Mouse (Mus musculus): ENCODE measurements around the gene Pcmt1. TPM values are rescaled to one million over a fixed set of nuclear protein-coding genes. Genes with fewer than 3 reads are reported as not detected.
"Not testable (repeated sequence)": the region's sequence is repeated elsewhere in the genome, so short reads cannot be mapped to it uniquely, and the experiment has no call there.

The Pcmt1 gene
- polyA plus RNA-seq, 1 experiment from 2014 or later, result 209 TPM

GRCm38 (mm10) chr10:7623861-7624518 lies 56.9 kb downstream of the Pcmt1 start:
- H3K36me3 ChIP-seq (ENCODE audit: control insufficient read depth, insufficient read depth, low read length), result peaks cover 6% of the 10 kb centered on the region
- H3K4me3 ChIP-seq (ENCODE audit: low read length), result no peak overlapping the region
- no peak for ATAC-seq
- no peaks in the 10 kb centered on the region for H3K4me1 ChIP-seq (ENCODE audit: control insufficient read depth, insufficient read depth, low read depth, low read length)
- H3K27ac ChIP-seq (ENCODE audit: low read depth, low read length), result no peak overlapping the region
- no peak overlapping the region for H3K4me2 ChIP-seq (ENCODE audit: low read length)
- no peak overlapping the region for H3K9ac ChIP-seq (ENCODE audit: low read depth, low read length)
- H3K9me3 ChIP-seq (ENCODE audit: control insufficient read depth, low read length), result no peaks in the 10 kb centered on the region
- H3K27me3 ChIP-seq (replicated peaks; ENCODE audit: control insufficient read depth, insufficient read depth, low read length), result no peaks in the 10 kb centered on the region
- WGBS, result 92% methylated on average over 3 of the region's 3 CpGs

- Histone ChIP-seq H3K36me3 (ENCODE audit: control insufficient read depth, insufficient read depth, low read length) (peaks cover 3% of the 10 kb centered on the region), H3K27me3 (replicated peaks; ENCODE audit: control insufficient read depth, insufficient read depth, low read length) (no peaks in the 10 kb centered on the region), H3K9me3 (ENCODE audit: control insufficient read depth, low read length) (no peaks in the 10 kb centered on the region), H3K4me3 (ENCODE audit: low read length) (no peak overlapping the region), H3K4me2 (ENCODE audit: low read length) (no peak overlapping the region), H3K27ac (ENCODE audit: low read depth, low read length) (no peak overlapping the region), H3K4me1 (ENCODE audit: control insufficient read depth, insufficient read depth, low read depth, low read length) (no peaks in the 10 kb centered on the region), H3K9ac (ENCODE audit: low read depth, low read length) (no peak overlapping the region)
- 89% methylated on average over 3 of the region's 3 CpGs for WGBS
- no peak for ATAC-seq
Measured at GRCm38 (mm10) chr10:7622378-7622777, 58.6 kb downstream of the Pcmt1 start.

GRCm38 (mm10) chr10:7620723-7621122 lies 60.2 kb downstream of the Pcmt1 start:
- H3K9me3 ChIP-seq (ENCODE audit: control insufficient read depth, low read length), result no peaks in the 10 kb centered on the region
- 62% methylated on average over 5 of the region's 5 CpGs for WGBS

GRCm38 (mm10) chr10:7619821-7620241 lies 61.1 kb downstream of the Pcmt1 start:
- no peak overlapping the region for H3K9ac ChIP-seq (ENCODE audit: low read depth, low read length)
- H3K27me3 ChIP-seq (replicated peaks; ENCODE audit: control insufficient read depth, insufficient read depth, low read length), result no peaks in the 10 kb centered on the region
- H3K9me3 ChIP-seq (ENCODE audit: control insufficient read depth, low read length), result peaks cover 2% of the 10 kb centered on the region
- 74% methylated on average over 5 of the region's 5 CpGs for WGBS
- H3K4me2 ChIP-seq (ENCODE audit: low read length), result no peak overlapping the region
- H3K4me3 ChIP-seq (ENCODE audit: low read length), result no peak overlapping the region
- H3K27ac ChIP-seq (ENCODE audit: low read depth, low read length), result no peak overlapping the region
- no peak for ATAC-seq
- no peaks in the 10 kb centered on the region for H3K4me1 ChIP-seq (ENCODE audit: control insufficient read depth, insufficient read depth, low read depth, low read length)
- H3K36me3 ChIP-seq (ENCODE audit: control insufficient read depth, insufficient read depth, low read length), result peaks cover 3% of the 10 kb centered on the region

More at GRCm38 (mm10) chr10:7620723-7621122, 60.2 kb downstream of the Pcmt1 start:
- peaks cover 2% of the 10 kb centered on the region for H3K36me3 ChIP-seq (ENCODE audit: control insufficient read depth, insufficient read depth, low read length)
- no peak overlapping the region for H3K4me2 ChIP-seq (ENCODE audit: low read length)
- no peak overlapping the region for H3K9ac ChIP-seq (ENCODE audit: low read depth, low read length)
- no peaks in the 10 kb centered on the region for H3K27me3 ChIP-seq (replicated peaks; ENCODE audit: control insufficient read depth, insufficient read depth, low read length)
- H3K4me1 ChIP-seq (ENCODE audit: control insufficient read depth, insufficient read depth, low read depth, low read length), result no peaks in the 10 kb centered on the region
- ATAC-seq, result no peak
- H3K4me3 ChIP-seq (ENCODE audit: low read length), result no peak overlapping the region
- no peak overlapping the region for H3K27ac ChIP-seq (ENCODE audit: low read depth, low read length)

- H3K4me2 ChIP-seq (ENCODE audit: low read length), result not testable (repeated sequence)
- 38% methylated on average over 3 of the region's 3 CpGs for WGBS
Measured at GRCm38 (mm10) chr10:7617556-7617955, 63.4 kb downstream of the Pcmt1 start.

GRCm38 (mm10) chr10:7617146-7617545 lies 63.8 kb downstream of the Pcmt1 start:
- H3K9me3 ChIP-seq (ENCODE audit: control insufficient read depth, low read length); H3K4me3 ChIP-seq (ENCODE audit: low read length); H3K36me3 ChIP-seq (ENCODE audit: control insufficient read depth, insufficient read depth, low read length); H3K27ac ChIP-seq (ENCODE audit: low read depth, low read length); H3K9ac ChIP-seq (ENCODE audit: low read depth, low read length); ATAC-seq; H3K4me1 ChIP-seq (ENCODE audit: control insufficient read depth, insufficient read depth, low read depth, low read length); H3K4me2 ChIP-seq (ENCODE audit: low read length); H3K27me3 ChIP-seq (replicated peaks; ENCODE audit: control insufficient read depth, insufficient read depth, low read length): not testable (repeated sequence)
- WGBS, result 88% methylated on average over 9 of the region's 11 CpGs

More at GRCm38 (mm10) chr10:7617556-7617955, 63.4 kb downstream of the Pcmt1 start:
- not testable (repeated sequence) for H3K27ac ChIP-seq (ENCODE audit: low read depth, low read length); H3K36me3 ChIP-seq (ENCODE audit: control insufficient read depth, insufficient read depth, low read length); H3K4me3 ChIP-seq (ENCODE audit: low read length); H3K9me3 ChIP-seq (ENCODE audit: control insufficient read depth, low read length); H3K9ac ChIP-seq (ENCODE audit: low read depth, low read length); H3K4me1 ChIP-seq (ENCODE audit: control insufficient read depth, insufficient read depth, low read depth, low read length); H3K27me3 ChIP-seq (replicated peaks; ENCODE audit: control insufficient read depth, insufficient read depth, low read length); ATAC-seq

GRCm38 (mm10) chr10:7614834-7615233 lies 66.1 kb downstream of the Pcmt1 start:
- Histone ChIP-seq H3K4me2 (ENCODE audit: low read length) (no peak overlapping the region), H3K4me3 (ENCODE audit: low read length) (no peak overlapping the region), H3K36me3 (ENCODE audit: control insufficient read depth, insufficient read depth, low read length) (peaks cover 13% of the 10 kb centered on the region), H3K27me3 (replicated peaks; ENCODE audit: control insufficient read depth, insufficient read depth, low read length) (no peaks in the 10 kb centered on the region), H3K4me1 (ENCODE audit: control insufficient read depth, insufficient read depth, low read depth, low read length) (no peaks in the 10 kb centered on the region), H3K9me3 (ENCODE audit: control insufficient read depth, low read length) (peaks cover 5% of the 10 kb centered on the region), H3K27ac (ENCODE audit: low read depth, low read length) (no peak overlapping the region), H3K9ac (ENCODE audit: low read depth, low read length) (no peak overlapping the region)
- no peak for ATAC-seq
- WGBS, result 89% methylated on average over 8 of the region's 8 CpGs

GRCm38 (mm10) chr10:7612210-7612609 lies 68.7 kb downstream of the Pcmt1 start:
- not testable (repeated sequence) for H3K4me2 ChIP-seq (ENCODE audit: low read length); ATAC-seq; H3K4me1 ChIP-seq (ENCODE audit: control insufficient read depth, insufficient read depth, low read depth, low read length); H3K9me3 ChIP-seq (ENCODE audit: control insufficient read depth, low read length); H3K4me3 ChIP-seq (ENCODE audit: low read length); H3K27ac ChIP-seq (ENCODE audit: low read depth, low read length); H3K27me3 ChIP-seq (replicated peaks; ENCODE audit: control insufficient read depth, insufficient read depth, low read length); H3K9ac ChIP-seq (ENCODE audit: low read depth, low read length)
- H3K36me3 ChIP-seq (ENCODE audit: control insufficient read depth, insufficient read depth, low read length), result peaks cover 13% of the 10 kb centered on the region

- Histone ChIP-seq H3K4me1 (ENCODE audit: control insufficient read depth, insufficient read depth, low read depth, low read length) (no peaks in the 10 kb centered on the region), H3K27me3 (replicated peaks; ENCODE audit: control insufficient read depth, insufficient read depth, low read length) (no peaks in the 10 kb centered on the region), H3K9ac (ENCODE audit: low read depth, low read length) (no peak overlapping the region), H3K9me3 (ENCODE audit: control insufficient read depth, low read length) (peaks cover 5% of the 10 kb centered on the region), H3K27ac (ENCODE audit: low read depth, low read length) (no peak overlapping the region), H3K4me3 (ENCODE audit: low read length) (no peak overlapping the region), H3K36me3 (ENCODE audit: control insufficient read depth, insufficient read depth, low read length) (peaks cover 13% of the 10 kb centered on the region), H3K4me2 (ENCODE audit: low read length) (no peak overlapping the region)
- ATAC-seq, result no peak
- 66% methylated on average over 6 of the region's 6 CpGs for WGBS
Measured at GRCm38 (mm10) chr10:7611647-7612046, 69.3 kb downstream of the Pcmt1 start.

Measured in hindbrain, embryonic 16.5 days (tissue).